Mouse (Mus musculus): ENCODE results near the gene Gpatch4. TPM values are rescaled to one million over a fixed set of nuclear protein-coding genes. Genes with fewer than 3 reads are reported as not detected.

Gpatch4 gene
- total and polyA plus RNA-seq, 3 experiments: 105 to 240 (median 135) TPM

GRCm38 (mm10) chr3:88101736-88102135 is 58.8 kb downstream of the Gpatch4 start:
- Histone ChIP-seq H3K4me3 (ENCODE audit: control insufficient read depth in 1 of 2, insufficient read depth in 1 of 2, low read depth in 2 of 2, low read length in 2 of 2) (no peak overlapping the region), H3K79me2 (ENCODE audit: control insufficient read depth, insufficient read depth, low read length, poor library complexity) (no peaks in the 10 kb centered on the region), H3K9ac (ENCODE audit: control insufficient read depth, low read depth, low read length, poor library complexity, severe bottlenecking) (no peak overlapping the region), H3K27me3 (ENCODE audit: control insufficient read depth in 1 of 2, insufficient read depth in 2 of 2, low read length in 2 of 2) (no peaks in the 10 kb centered on the region), H3K4me1 (ENCODE audit: control insufficient read depth in 1 of 2, insufficient read depth in 2 of 2, low read length in 2 of 2) (0 out of 4 replicates have a peak, but pooled peaks cover 0 to 6% of the 10 kb centered on the region in 2 experiments), H3K27ac (ENCODE audit: control insufficient read depth, low read depth, low read length) (no peak overlapping the region), H3K9me3 (replicated peaks; ENCODE audit: insufficient read depth, low read length) (no peaks in the 10 kb centered on the region), H3K36me3 (ENCODE audit: control insufficient read depth in 1 of 2, insufficient read depth in 2 of 2, low read length in 2 of 2) (no peaks in the 10 kb centered on the region; a peak in 1 of 4 replicates)
- DNase-seq (ENCODE audit: low read depth, low spot score): no peak
- no peak for TF ChIP-seq CTCF (IDR thresholded peaks at IDR 0.05 in 2 of 3, conservative IDR thresholded peaks at IDR 0.05 in 1 of 3; ENCODE audit: control insufficient read depth in 1 of 3, insufficient read depth in 1 of 3, low read depth in 2 of 3, low read length in 3 of 3, poor library complexity in 1 of 3, severe bottlenecking in 1 of 3)
- TF ChIP-seq MEF2A (IDR thresholded peaks at IDR 0.05; ENCODE audit: extremely low read depth, insufficient replicate concordance, low read depth, low read length, poor library complexity, severe bottlenecking): no peak
- TF ChIP-seq ELF1 (IDR thresholded peaks at IDR 0.05; ENCODE audit: low read depth, low read length): no peak
- no peak for TF ChIP-seq ZMIZ1 (IDR thresholded peaks at IDR 0.05; ENCODE audit: low read depth, low read length)
- no peak for TF ChIP-seq MAX (IDR thresholded peaks at IDR 0.05; ENCODE audit: low read length)
- no peak for TF ChIP-seq MXI1 (IDR thresholded peaks at IDR 0.05; ENCODE audit: low read depth, low read length)
- TF ChIP-seq GATA1 (IDR thresholded peaks at IDR 0.05; ENCODE audit: low read depth, low read length): no peak
- TF ChIP-seq JUND (IDR thresholded peaks at IDR 0.05; ENCODE audit: low read depth, low read length): no peak
- TF ChIP-seq KAT2A (conservative IDR thresholded peaks at IDR 0.05; ENCODE audit: low read depth, low read length): no peak
- TF ChIP-seq POLR2A (IDR thresholded peaks at IDR 0.05; ENCODE audit: control insufficient read depth in 1 of 2, insufficient read depth in 1 of 2, low read depth in 1 of 2, low read length in 2 of 2, poor library complexity in 1 of 2): no peak
- no peak for TF ChIP-seq USF2 (IDR thresholded peaks at IDR 0.05; ENCODE audit: borderline replicate concordance in 1 of 2, insufficient read depth in 1 of 2, low read depth in 1 of 2, low read length in 2 of 2)
- no peak for TF ChIP-seq TCF12 (IDR thresholded peaks at IDR 0.05; ENCODE audit: low read depth, low read length)
- TF ChIP-seq ETS1 (IDR thresholded peaks at IDR 0.05; ENCODE audit: low read depth, low read length): no peak
- no peak for TF ChIP-seq NRF1 (IDR thresholded peaks at IDR 0.05; ENCODE audit: insufficient read depth, low read depth, low read length, poor library complexity, severe bottlenecking)
- TF ChIP-seq RCOR1 (IDR thresholded peaks at IDR 0.05; ENCODE audit: low read depth, low read length): no peak

DNA sequence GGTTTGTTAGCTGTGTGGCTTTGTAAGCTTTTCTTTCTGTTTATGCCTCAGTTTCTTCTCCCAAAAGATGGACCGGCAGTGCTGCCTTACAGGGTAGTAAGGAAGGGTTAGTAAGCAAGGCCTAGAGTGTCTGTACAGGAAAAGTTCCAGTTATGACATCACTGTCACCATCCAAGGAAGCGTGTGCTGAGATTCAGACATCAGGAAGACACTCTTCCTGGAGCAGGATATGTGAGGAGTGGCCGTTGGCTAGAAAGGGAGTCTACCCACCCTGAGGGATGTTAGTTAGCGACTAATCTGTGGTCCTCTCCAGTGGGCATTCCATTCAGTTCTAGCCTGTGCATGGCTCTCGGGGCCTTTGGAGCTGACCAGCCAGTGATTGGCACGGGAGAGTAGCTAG is 59.3 kb downstream of the Gpatch4 start:
- Histone ChIP-seq H3K36me3 (ENCODE audit: control insufficient read depth in 1 of 2, insufficient read depth in 2 of 2, low read length in 2 of 2) (no peaks in the 10 kb centered on the region; a peak in 1 of 4 replicates), H3K9me3 (replicated peaks; ENCODE audit: insufficient read depth, low read length) (no peaks in the 10 kb centered on the region), H3K79me2 (ENCODE audit: control insufficient read depth, insufficient read depth, low read length, poor library complexity) (no peaks in the 10 kb centered on the region), H3K27me3 (ENCODE audit: control insufficient read depth in 1 of 2, insufficient read depth in 2 of 2, low read length in 2 of 2) (no peaks in the 10 kb centered on the region), H3K9ac (ENCODE audit: control insufficient read depth, low read depth, low read length, poor library complexity, severe bottlenecking) (no peak overlapping the region), H3K27ac (ENCODE audit: control insufficient read depth, low read depth, low read length) (no peak overlapping the region), H3K4me1 (ENCODE audit: control insufficient read depth in 1 of 2, insufficient read depth in 2 of 2, low read length in 2 of 2) (0 out of 4 replicates have a peak, but pooled peaks cover 0 to 6% of the 10 kb centered on the region in 2 experiments), H3K4me3 (ENCODE audit: control insufficient read depth in 1 of 2, insufficient read depth in 1 of 2, low read depth in 2 of 2, low read length in 2 of 2) (no peak overlapping the region)
- DNase-seq (ENCODE audit: low read depth, low spot score): no peak
- TF ChIP-seq MAX (IDR thresholded peaks at IDR 0.05; ENCODE audit: low read length): no peak
- no peak for TF ChIP-seq TAL1 (IDR thresholded peaks at IDR 0.05; ENCODE audit: low read length)
- no peak for TF ChIP-seq BHLHE40 (IDR thresholded peaks at IDR 0.05; ENCODE audit: borderline replicate concordance, low read depth, low read length)
- TF ChIP-seq SIN3A (IDR thresholded peaks at IDR 0.05; ENCODE audit: low read length): no peak
- no peak for TF ChIP-seq E2F4 (IDR thresholded peaks at IDR 0.05; ENCODE audit: borderline replicate concordance, low read depth, low read length)
- TF ChIP-seq NRF1 (IDR thresholded peaks at IDR 0.05; ENCODE audit: insufficient read depth, low read depth, low read length, poor library complexity, severe bottlenecking): no peak
- no peak for TF ChIP-seq MAZ (IDR thresholded peaks at IDR 0.05; ENCODE audit: low read depth, low read length)
- no peak for TF ChIP-seq ZKSCAN1 (IDR thresholded peaks at IDR 0.05; ENCODE audit: low read depth, low read length)
- no peak for TF ChIP-seq HCFC1 (IDR thresholded peaks at IDR 0.05; ENCODE audit: low read depth, low read length)
- no peak for TF ChIP-seq MYC (IDR thresholded peaks at IDR 0.05; ENCODE audit: low read depth, low read length)
- no peak for TF ChIP-seq RCOR1 (IDR thresholded peaks at IDR 0.05; ENCODE audit: low read depth, low read length)
- no peak for TF ChIP-seq UBTF (IDR thresholded peaks at IDR 0.05; ENCODE audit: borderline replicate concordance, insufficient read depth, low read depth, low read length)
- TF ChIP-seq ZMIZ1 (IDR thresholded peaks at IDR 0.05; ENCODE audit: low read depth, low read length): no peak
- no peak for TF ChIP-seq ZNF384 (IDR thresholded peaks at IDR 0.05; ENCODE audit: low read depth, low read length)
- no peak for TF ChIP-seq CTCF (IDR thresholded peaks at IDR 0.05 in 2 of 3, conservative IDR thresholded peaks at IDR 0.05 in 1 of 3; ENCODE audit: control insufficient read depth in 1 of 3, insufficient read depth in 1 of 3, low read depth in 2 of 3, low read length in 3 of 3, poor library complexity in 1 of 3, severe bottlenecking in 1 of 3)
- no peak for TF ChIP-seq ZC3H11A (IDR thresholded peaks at IDR 0.05; ENCODE audit: low read depth, low read length)
